Mouse (Mus musculus) MEL (cell line): ENCODE measurements around the gene Fam3a. TPM values are rescaled to one million over a fixed set of nuclear protein-coding genes. Genes with fewer than 3 reads are reported as not detected.

ENCODE experiments used
- DNase-seq: peaks from one replicate; pipeline ENCODE4 v3.0.0; 2011; ENCODE audit warnings: low read depth, low spot score
- H3K27ac ChIP-seq: 2 replicates; pipeline ENCODE4 v1.5.1; 2012; ENCODE audit warnings: low read depth, mild to moderate bottlenecking, control low read depth, low read length, moderate library complexity; ENCODE audit not compliant: control insufficient read depth
- H3K27me3 ChIP-seq, 2 experiments: fragments of 150-350 bp in 1 of 2; sonication (generic) in 1 of 2; 2 replicates each; pipeline ENCODE4 v1.6.1; 2012; ENCODE audit warnings: low read length in 2 of 2, mild to moderate bottlenecking in 2 of 2, improper control_type of control experiment in 1 of 2, moderate library complexity in 1 of 2; ENCODE audit not compliant: insufficient read depth in 2 of 2, control insufficient read depth in 1 of 2
- H3K36me3 ChIP-seq, 2 experiments: 2 replicates each; pipeline ENCODE4 v1.6.1; 2012 to 2014; ENCODE audit warnings: low read length in 2 of 2, improper control_type of control experiment in 1 of 2, inconsistent platforms in 1 of 2, mild to moderate bottlenecking in 1 of 2; ENCODE audit not compliant: insufficient read depth in 2 of 2, control insufficient read depth in 1 of 2
- H3K4me1 ChIP-seq, 2 experiments: fragments of 150-350 bp in 1 of 2; sonication (generic) in 1 of 2; 2 replicates each; pipeline ENCODE4 v1.6.1; 2012; ENCODE audit warnings: low read length in 2 of 2, improper control_type of control experiment in 1 of 2, mild to moderate bottlenecking in 1 of 2; ENCODE audit not compliant: insufficient read depth in 2 of 2, control insufficient read depth in 1 of 2
- H3K4me3 ChIP-seq, 2 experiments: fragments of 150-350 bp in 1 of 2; sonication (generic) in 1 of 2; 2 replicates each; pipeline ENCODE4 v1.5.1; 2012; ENCODE audit warnings: low read depth in 2 of 2, low read length in 2 of 2, mild to moderate bottlenecking in 2 of 2, moderate library complexity in 2 of 2, control low read depth in 1 of 2, improper control_type of control experiment in 1 of 2; ENCODE audit not compliant: control insufficient read depth in 1 of 2, insufficient read depth in 1 of 2
- H3K79me2 ChIP-seq: 2 replicates; pipeline ENCODE4 v1.6.1; 2012; ENCODE audit warnings: mild to moderate bottlenecking, low read length, moderate library complexity; ENCODE audit not compliant: control insufficient read depth, poor library complexity, insufficient read depth
- H3K9ac ChIP-seq: 2 replicates; pipeline ENCODE4 v1.6.1; 2012; ENCODE audit warnings: low read depth, mild to moderate bottlenecking, control low read depth, low read length, moderate library complexity; ENCODE audit not compliant: control insufficient read depth, poor library complexity, severe bottlenecking
- H3K9me3 ChIP-seq: fragments of 150-350 bp; sonication (generic); replicated peaks from 2 replicates; pipeline ENCODE4 v1.6.1; 2012; ENCODE audit warnings: mild to moderate bottlenecking, low read length, improper control_type of control experiment, moderate library complexity; ENCODE audit not compliant: insufficient read depth
- ELF1 ChIP-seq: IDR thresholded peaks from 2 replicates; pipeline ENCODE4 v1.6.1; 2014; ENCODE audit warnings: low read depth, mild to moderate bottlenecking, inconsistent platforms, low read length, improper control_type of control experiment, moderate library complexity
- EP300 ChIP-seq, 2 experiments: IDR thresholded peaks; 2 replicates each; pipeline ENCODE4 v1.6.1; 2011; ENCODE audit warnings: improper control_type of control experiment in 2 of 2, low read length in 2 of 2, low read depth in 1 of 2, mild to moderate bottlenecking in 1 of 2
- ETS1 ChIP-seq: IDR thresholded peaks from 2 replicates; pipeline ENCODE4 v1.6.1; 2012; ENCODE audit warnings: low read depth, mild to moderate bottlenecking, inconsistent platforms, low read length, improper control_type of control experiment, moderate library complexity
- GABPA ChIP-seq: IDR thresholded peaks from 2 replicates; pipeline ENCODE4 v1.6.1; 2012; ENCODE audit warnings: low read depth, mild to moderate bottlenecking, inconsistent platforms, low read length, improper control_type of control experiment, moderate library complexity
- GATA1 ChIP-seq: IDR thresholded peaks from 2 replicates; pipeline ENCODE4 v1.6.1; 2011; ENCODE audit warnings: low read depth, low read length, improper control_type of control experiment
- KAT2A ChIP-seq: conservative IDR thresholded peaks from 2 replicates; pipeline ENCODE4 v1.6.1; 2012; ENCODE audit warnings: low read depth, low read length, improper control_type of control experiment, inconsistent platforms
- MAZ ChIP-seq: IDR thresholded peaks from 2 replicates; pipeline ENCODE4 v1.6.1; 2012; ENCODE audit warnings: low read depth, mild to moderate bottlenecking, inconsistent platforms, low read length, improper control_type of control experiment
- NELFE ChIP-seq: IDR thresholded peaks from 2 replicates; pipeline ENCODE4 v1.6.1; 2011; ENCODE audit warnings: low read depth, low read length, improper control_type of control experiment
- NRF1 ChIP-seq: IDR thresholded peaks from 2 replicates; pipeline ENCODE4 v1.6.1; 2014; ENCODE audit warnings: low read depth, mild to moderate bottlenecking, inconsistent platforms, low read length, improper control_type of control experiment, moderate library complexity; ENCODE audit not compliant: poor library complexity, insufficient read depth, severe bottlenecking
- POLR2A ChIP-seq, 2 experiments: IDR thresholded peaks; 2 replicates each; pipeline ENCODE4 v1.6.1; 2011 to 2012; ENCODE audit warnings: low read length in 2 of 2, mild to moderate bottlenecking in 2 of 2, control low read depth in 1 of 2, improper control_type of control experiment in 1 of 2, low read depth in 1 of 2, moderate library complexity in 1 of 2; ENCODE audit not compliant: control insufficient read depth in 1 of 2, insufficient read depth in 1 of 2, poor library complexity in 1 of 2
- TAL1 ChIP-seq: IDR thresholded peaks from 2 replicates; pipeline ENCODE4 v1.6.1; 2012; ENCODE audit warnings: mild to moderate bottlenecking, inconsistent platforms, low read length, moderate library complexity, mixed read lengths
- TBP ChIP-seq: IDR thresholded peaks from 2 replicates; pipeline ENCODE4 v1.8.0; 2011; ENCODE audit warnings: low read depth, low read length, improper control_type of control experiment
- UBTF ChIP-seq: IDR thresholded peaks from 2 replicates; pipeline ENCODE4 v1.6.1; 2012; ENCODE audit warnings: low read depth, mild to moderate bottlenecking, inconsistent platforms, low read length, improper control_type of control experiment, moderate library complexity, borderline replicate concordance; ENCODE audit not compliant: insufficient read depth
- ZKSCAN1 ChIP-seq: IDR thresholded peaks from 2 replicates; pipeline ENCODE4 v1.6.1; 2012; ENCODE audit warnings: low read depth, mild to moderate bottlenecking, inconsistent platforms, low read length, improper control_type of control experiment, moderate library complexity
- ZNF384 ChIP-seq: IDR thresholded peaks from 2 replicates; pipeline ENCODE4 v1.6.1; 2012; ENCODE audit warnings: low read depth, mild to moderate bottlenecking, inconsistent platforms, low read length, improper control_type of control experiment
- polyA plus RNA-seq, 2 experiments: library from polyadenylated mRNA; stranded (reverse) in 1 of 2; unstranded in 1 of 2; fragments of >175 nt in 1 of 2; fragments of >200 nt in 1 of 2; gene quantifications; 2 replicates each; pipeline versions ENCODE4 v1.2.1 to v1.2.4; 2012; ENCODE audit warnings: low replicate concordance in 2 of 2, low read depth in 1 of 2; ENCODE audit not compliant: insufficient read length in 2 of 2, insufficient read depth in 1 of 2, missing spikeins in 1 of 2
- total RNA-seq: library from RNA; depleted of rRNA; stranded (reverse); fragments of 300-350 nt; gene quantifications from 2 replicates; pipeline ENCODE4 v1.2.3, GENCODE M21; 2012

The Fam3a gene
- total and polyA plus RNA-seq, 3 experiments: 4.8 to 14.6 TPM; not detected in 1

GRCm38 (mm10) chrX:74426256-74426655, 33.2 kb upstream of the Fam3a start:
- TF ChIP-seq NELFE: no peak
- 0 out of 2 replicates have a peak, but pooled peaks have one; percentile 12 for TF ChIP-seq GATA1
- Histone ChIP-seq H3K9ac (no peak overlapping the region; the same call in 1 of the 2 replicates), H3K27ac (peak overlapping the region; percentile 54), H3K36me3 (peaks cover 0 to 33% of the 10 kb centered on the region in 2 experiments; a peak in 2 of 4 replicates), H3K4me3 (no peak overlapping the region; a peak in 1 of 4 replicates), H3K9me3 (no peaks in the 10 kb centered on the region), H3K79me2 (peaks cover 9% of the 10 kb centered on the region), H3K27me3 (no peaks in the 10 kb centered on the region), H3K4me1 (peaks cover 3 to 31% of the 10 kb centered on the region in 2 experiments; a peak in 3 of 4 replicates)
- peak; percentile 48 for DNase-seq

GRCm38 (mm10) chrX:74425195-74425594, 32.1 kb upstream of the Fam3a start:
- H3K27me3 ChIP-seq: no peaks in the 10 kb centered on the region
- H3K4me3 ChIP-seq: no peak overlapping the region
- peaks cover 7% of the 10 kb centered on the region for H3K79me2 ChIP-seq
- H3K9ac ChIP-seq: no peak overlapping the region; the same call in 1 of the 2 replicates
- TF ChIP-seq ETS1 (peak; percentile 65; the same call in 1 of the 2 replicates), ZKSCAN1 (no peak), TBP (0 out of 2 replicates have a peak, but pooled peaks have one; percentile 20), EP300 (IDR thresholded peaks at IDR 0.05; ENCODE audit: low read depth in 1 of 2, low read length in 2 of 2) (peak in 1 of 2 experiments; percentile 36; a peak in 1 of 4 replicates), POLR2A (IDR thresholded peaks at IDR 0.05; ENCODE audit: control insufficient read depth in 1 of 2, insufficient read depth in 1 of 2, low read depth in 1 of 2, low read length in 2 of 2, poor library complexity in 1 of 2) (0 out of 4 replicates have a peak, but pooled peaks of 1 of the 2 experiments have one; percentile 29), GABPA (peak; percentile 74; the same call in 1 of the 2 replicates), MAZ (no peak), ELF1 (no peak)
- H3K9me3 ChIP-seq: no peaks in the 10 kb centered on the region
- peak; percentile 89 for DNase-seq
- H3K36me3 ChIP-seq: peaks cover 0 to 31% of the 10 kb centered on the region in 2 experiments; a peak in 2 of 4 replicates
- peak overlapping the region; percentile 54 for H3K27ac ChIP-seq
- peaks cover 3 to 29% of the 10 kb centered on the region in 2 experiments; a peak in 3 of 4 replicates for H3K4me1 ChIP-seq

DNA sequence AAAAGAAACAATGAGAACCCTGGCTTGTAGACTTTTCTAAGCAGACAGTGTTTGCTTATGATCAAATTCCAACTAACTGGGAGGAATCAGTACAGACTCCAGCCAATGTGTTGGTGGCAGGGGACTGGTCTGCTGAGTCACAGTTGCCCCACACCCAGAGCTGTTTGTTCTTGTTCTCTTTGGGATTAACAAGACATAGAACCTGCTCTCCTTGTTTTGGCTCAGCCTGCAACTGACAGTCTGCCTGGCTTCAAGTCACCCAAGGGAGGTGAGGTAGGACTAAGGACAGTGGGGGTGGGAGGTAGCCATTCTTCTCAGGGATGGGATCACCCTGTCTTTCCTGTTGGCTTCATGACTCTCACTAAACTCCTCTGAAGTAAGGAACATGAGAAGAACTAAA, 31.4 kb upstream of the Fam3a start:
- peak; percentile 21 for DNase-seq
- no peak overlapping the region for H3K4me3 ChIP-seq
- peaks cover 0 to 31% of the 10 kb centered on the region in 2 experiments; a peak in 2 of 4 replicates for H3K36me3 ChIP-seq
- TF ChIP-seq KAT2A (no peak), NRF1 (no peak), ZNF384 (no peak), TAL1 (no peak), UBTF (no peak)
- TF ChIP-seq, all 39 proteins: peak for 0
- H3K27ac ChIP-seq: peak overlapping the region; percentile 54
- no peak overlapping the region for H3K9ac ChIP-seq
- H3K9me3 ChIP-seq: no peaks in the 10 kb centered on the region
- peaks cover 1% of the 10 kb centered on the region for H3K79me2 ChIP-seq
- H3K27me3 ChIP-seq: no peaks in the 10 kb centered on the region
- peaks cover 3 to 29% of the 10 kb centered on the region in 2 experiments; a peak in 3 of 4 replicates for H3K4me1 ChIP-seq
